Mouse (Mus musculus) gastrocnemius, adult 18-20 months (tissue): ENCODE measurements around the gene Acer2. TPM values are rescaled to one million over a fixed set of nuclear protein-coding genes. Genes with fewer than 3 reads are reported as not detected.
"Not testable (repeated sequence)": the region's sequence is repeated elsewhere in the genome, so short reads cannot be mapped to it uniquely, and the experiment has no call there.

Experiments used
- DNase-seq: peaks from one replicate; pipeline ENCODE4 v3.0.0; 2021; ENCODE audit warnings: low spot score
- long read RNA-seq, 2 experiments: library from polyadenylated mRNA; stranded (forward); transcript quantifications; one replicate each; pipeline ENCODE4 v2.0.0; 2021
- total RNA-seq, 2 experiments: library from RNA; stranded (reverse); gene quantifications; 2 replicates each; pipeline ENCODE4 v1.2.3; 2021

The Acer2 gene
- 1 to 10 TPM; 1.1 to 1.9 TPM for total RNA-seq
- long read RNA-seq, experiment 1 = 0 reads
- long read RNA-seq, experiment 2, full-length matches to known transcripts = 1 of 1 reads
- long read RNA-seq, experiment 2, partial matches to known transcripts = 0 of 1 reads
- long read RNA-seq, experiment 2, other reads (novel, unspliced or antisense) = 0 of 1 reads

GRCm38 (mm10) chr4:86874146-86874847 is at the start of gene Acer2:
Acer2 (plus strand) TSS chr4:86874396.
- peak; percentile 92 for DNase-seq

- no peak for DNase-seq
Observed at GRCm38 (mm10) chr4:86825143-86825542, 49.1 kb upstream of the Acer2 start.

- DNase-seq = no peak
Observed at GRCm38 (mm10) chr4:86831896-86832295, 42.3 kb upstream of the Acer2 start.

DNA sequence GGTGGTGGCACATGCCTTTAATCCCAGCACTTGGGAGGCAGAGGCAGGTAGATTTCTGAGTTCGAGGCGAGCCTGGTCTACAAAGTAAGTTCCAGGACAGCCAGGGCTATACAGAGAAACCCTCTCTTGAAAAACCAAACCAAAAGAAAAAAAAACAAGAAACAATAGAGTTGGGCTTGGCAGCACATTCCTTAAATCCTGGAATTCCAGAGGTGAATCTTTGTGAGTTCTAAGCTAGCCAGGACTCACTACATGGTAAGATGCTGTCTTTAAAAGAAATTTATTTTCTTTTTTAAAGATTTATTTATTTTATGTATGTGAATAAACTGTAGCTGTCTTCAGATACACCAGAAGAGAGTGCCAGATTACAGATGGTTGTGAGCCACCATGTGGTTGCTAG is 33.1 kb upstream of the Acer2 start:
- DNase-seq = not testable (repeated sequence)

- DNase-seq = peak; percentile 63
Observed at GRCm38 (mm10) chr4:86845384-86845783, 28.8 kb upstream of the Acer2 start.

GRCm38 (mm10) chr4:86847246-86847645 is 26.9 kb upstream of the Acer2 start:
- no peak for DNase-seq

GRCm38 (mm10) chr4:86851331-86851730 is 22.9 kb upstream of the Acer2 start:
- no peak for DNase-seq

DNA sequence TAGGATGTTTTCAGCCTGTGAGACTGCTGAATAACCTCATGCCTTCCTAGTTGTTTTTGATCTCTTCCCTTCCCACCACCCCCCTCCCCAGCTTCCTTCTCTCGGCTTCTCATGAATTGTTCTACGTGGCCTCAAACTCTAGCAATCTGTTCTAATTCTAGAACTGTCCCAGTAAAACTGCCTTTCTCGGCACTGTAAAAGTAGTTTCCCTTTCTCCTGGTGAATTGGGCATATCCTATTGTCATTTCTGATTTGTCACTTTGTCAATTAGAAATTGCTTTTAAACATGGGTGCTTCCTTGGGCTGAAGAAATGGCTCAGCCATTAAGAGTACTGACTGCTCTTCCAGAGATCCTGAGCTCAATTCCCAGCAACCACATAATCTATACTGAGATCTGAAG is 22.2 kb upstream of the Acer2 start:
- no peak for DNase-seq

DNA sequence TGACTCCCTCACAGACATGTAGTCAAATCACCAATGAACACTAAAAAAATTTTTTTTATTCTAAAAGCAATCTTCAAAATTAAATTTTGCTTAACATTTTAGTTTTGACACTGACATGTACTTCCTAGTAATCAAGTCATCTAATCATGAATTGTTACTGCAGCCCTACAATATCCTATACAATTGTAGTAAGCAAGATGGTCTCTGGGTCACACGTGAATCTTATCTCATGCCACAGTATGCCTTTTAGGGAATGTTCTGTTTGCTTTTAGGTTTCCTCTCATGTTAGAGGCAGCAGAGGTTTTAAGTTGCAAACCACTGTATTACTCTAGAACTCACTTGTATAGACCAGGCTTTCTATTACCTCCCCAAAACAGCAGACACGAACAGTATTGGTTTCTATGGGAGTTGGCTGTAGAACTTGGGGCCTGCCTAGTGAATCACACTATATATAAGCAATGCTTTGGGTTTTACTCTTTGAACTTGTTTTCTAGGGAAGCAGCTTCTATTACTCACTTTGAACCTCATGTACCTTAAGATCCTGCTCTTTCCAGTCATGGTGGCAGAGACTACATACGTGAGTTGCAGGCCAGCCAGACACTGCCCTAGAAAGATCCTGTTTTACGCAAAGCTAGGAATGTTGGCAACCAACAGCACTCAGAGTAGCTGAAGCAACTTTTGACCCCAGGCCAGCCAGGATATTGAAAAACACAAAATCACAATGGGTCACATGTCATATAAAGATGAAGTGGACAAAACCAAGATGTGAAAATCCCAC is 21.2 kb upstream of the Acer2 start:
- no peak for DNase-seq

DNA sequence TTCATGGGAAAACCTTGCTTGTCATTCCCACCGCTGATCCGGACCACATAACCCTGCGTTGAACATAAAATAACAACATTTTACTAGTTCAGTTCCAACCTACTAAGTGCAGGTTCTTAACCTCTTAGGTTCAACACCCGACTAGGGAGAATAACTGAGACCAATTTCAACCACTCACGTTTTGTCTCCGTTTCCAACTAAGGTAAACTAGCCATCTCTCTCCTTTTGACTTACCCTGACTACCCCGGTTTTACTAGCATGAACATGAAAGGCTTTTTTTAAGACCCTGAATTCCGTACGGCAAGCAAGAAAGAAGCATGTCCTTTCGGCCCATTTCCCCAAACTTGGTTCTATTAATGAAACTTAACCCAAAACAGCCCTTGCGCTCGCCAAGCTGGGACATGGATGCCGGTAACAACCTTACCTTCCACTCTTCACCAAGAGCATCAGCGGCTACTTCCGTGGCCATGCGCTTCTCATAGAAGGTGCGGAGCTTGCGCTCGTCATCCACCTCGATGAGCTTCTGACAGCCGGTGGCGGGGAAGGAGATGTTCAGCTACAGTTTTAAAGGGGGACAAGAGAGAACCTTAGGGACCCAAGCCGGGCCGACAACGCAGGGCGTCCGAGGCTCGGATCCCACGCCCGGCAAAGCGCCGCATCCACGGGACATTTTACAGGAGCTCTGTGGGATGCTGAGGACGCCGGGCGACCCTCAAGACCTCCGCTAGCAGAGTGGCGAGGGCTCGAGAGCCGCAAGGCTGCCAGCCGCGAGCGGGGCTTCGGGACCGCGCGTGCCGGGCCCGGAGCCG is 17.7 kb upstream of the Acer2 start:
- DNase-seq = peak; percentile 8

DNA sequence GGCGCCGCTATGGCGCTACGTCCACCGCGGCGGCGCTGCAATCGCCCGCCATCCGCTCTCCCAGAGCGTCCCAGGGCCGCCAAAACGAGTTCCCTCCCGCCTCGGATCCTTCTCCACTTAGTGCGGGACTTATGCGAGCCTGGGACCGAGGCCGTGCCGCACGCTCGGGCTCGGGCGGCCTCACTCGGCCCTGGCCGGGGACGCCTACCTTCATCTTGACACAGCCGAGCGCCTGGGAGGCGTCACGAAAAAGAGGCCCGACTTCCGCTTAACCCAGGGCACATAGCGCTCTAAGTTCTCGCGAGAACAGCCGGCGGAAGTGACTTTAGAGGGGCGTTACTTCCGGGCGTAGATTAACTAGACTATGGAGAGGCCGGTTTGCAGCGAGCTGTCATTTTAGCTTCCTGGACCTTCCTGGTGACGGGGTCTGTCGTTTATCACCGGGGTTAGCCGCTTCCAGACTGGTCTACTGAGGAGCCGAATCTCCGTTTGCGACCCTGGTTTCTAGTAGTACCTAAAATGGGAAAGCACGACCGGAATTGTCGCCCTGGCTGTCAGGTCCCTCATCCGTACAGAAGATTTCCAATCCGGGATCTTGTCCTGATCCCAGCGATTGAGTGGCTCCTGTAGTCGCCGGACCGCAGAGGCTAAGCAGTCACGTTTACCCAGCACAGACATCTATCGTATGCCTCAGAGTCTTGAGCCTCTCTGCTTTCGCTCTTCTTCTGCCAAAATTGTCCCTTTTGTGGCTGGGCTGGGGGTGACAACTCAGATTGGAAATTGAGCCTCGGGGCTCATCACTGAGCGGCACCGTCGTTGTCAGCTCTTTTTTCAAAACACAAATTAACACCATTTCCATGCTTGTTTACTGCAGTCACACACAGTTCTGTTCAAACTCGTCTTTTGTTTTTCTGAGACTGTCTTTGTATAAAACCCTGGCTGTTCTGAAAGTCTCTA is 16.8 kb upstream of the Acer2 start, which contains the start of gene Rps6:
TSS of gene Rps6 (minus strand) at position 300 of the 957 bp plus-strand sequence.
- DNase-seq = peak; percentile 98

GRCm38 (mm10) chr4:86858070-86858440 is 16.1 kb upstream of the Acer2 start:
- no peak for DNase-seq

DNA sequence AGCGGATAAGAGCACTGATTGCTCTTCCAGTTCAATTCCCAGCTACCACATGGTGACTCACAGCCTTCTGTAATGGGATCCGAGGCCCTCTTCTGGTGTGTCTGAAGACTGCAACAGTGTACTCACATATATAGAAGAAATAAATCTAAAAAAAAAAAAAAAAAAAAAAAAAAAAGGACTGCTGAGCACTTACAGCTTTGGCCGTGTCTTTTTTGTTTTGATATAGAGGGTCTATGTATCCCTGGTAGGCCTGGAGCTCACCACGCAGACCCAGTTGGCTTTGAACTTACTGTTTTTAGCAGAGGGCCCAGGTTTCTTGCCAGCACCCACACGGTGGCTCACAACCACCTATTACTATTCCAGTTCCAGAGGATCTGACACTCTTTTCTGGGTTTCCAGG is 10.1 kb upstream of the Acer2 start:
- DNase-seq = no peak

- DNase-seq = no peak
Observed at GRCm38 (mm10) chr4:86871988-86872387, 2.2 kb upstream of the Acer2 start.

DNA sequence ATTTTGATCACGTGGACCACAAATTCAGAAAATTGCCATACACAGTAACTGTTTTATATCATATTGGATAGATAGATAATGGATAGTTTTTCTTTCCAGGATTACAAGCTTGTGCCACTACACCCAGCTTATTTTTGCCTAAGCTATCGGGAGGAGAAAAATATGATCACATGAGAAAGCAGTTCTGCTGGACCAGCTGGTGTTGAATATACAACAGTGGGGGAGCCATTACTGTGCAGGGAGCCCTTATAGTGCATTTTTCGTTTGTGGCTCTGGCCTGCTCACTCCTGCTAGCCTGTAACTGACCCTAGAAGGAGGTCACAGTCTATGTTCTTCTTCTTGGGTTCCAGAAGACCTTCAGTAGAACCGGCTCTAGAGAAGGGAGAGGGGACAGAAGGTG is 1.1 kb upstream of the Acer2 start:
- no peak for DNase-seq

DNA sequence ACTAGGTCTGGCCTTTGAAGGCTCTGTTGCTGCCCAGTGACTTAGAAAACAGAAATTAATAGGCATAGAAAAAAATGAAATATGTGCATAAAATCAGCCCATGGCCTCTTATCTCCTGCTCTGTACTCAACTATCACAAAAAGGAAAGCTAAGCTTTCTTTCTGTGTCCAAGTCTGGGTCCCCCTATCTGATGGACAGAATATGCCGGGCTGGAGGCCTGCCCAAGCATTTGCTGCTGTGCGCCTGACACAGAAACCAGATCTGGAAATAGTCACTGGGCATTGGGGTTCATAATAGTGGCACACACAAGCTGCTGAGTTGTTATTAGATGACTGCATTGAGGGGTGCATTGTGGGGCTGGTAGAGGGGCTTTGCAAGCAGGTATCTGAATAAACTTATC is 5.3 kb downstream of the Acer2 start:
- no peak for DNase-seq

DNA sequence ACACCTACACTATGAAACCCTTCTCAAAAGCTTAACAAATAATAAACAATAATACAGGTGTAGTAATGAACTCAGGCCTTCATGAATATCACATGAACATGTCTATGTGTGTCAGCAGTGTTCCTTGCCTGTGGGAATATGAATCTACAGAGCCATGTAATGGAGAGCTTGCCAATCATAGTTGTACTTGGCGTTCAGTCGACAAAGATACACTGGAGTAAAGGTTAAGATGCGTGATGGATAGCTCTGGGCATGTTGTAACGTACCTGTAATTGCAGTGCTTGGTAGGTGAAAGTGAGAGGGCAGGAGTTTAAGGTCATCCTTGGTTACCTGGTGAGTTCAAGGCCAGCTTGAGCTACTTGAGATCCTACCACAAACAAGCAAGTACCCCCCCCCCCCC is 7.0 kb downstream of the Acer2 start:
- DNase-seq = no peak

- DNase-seq = no peak
Observed at GRCm38 (mm10) chr4:86882413-86882812, 8.2 kb downstream of the Acer2 start.

GRCm38 (mm10) chr4:86884945-86885344 is 10.7 kb downstream of the Acer2 start:
- DNase-seq = peak; percentile 36

DNA sequence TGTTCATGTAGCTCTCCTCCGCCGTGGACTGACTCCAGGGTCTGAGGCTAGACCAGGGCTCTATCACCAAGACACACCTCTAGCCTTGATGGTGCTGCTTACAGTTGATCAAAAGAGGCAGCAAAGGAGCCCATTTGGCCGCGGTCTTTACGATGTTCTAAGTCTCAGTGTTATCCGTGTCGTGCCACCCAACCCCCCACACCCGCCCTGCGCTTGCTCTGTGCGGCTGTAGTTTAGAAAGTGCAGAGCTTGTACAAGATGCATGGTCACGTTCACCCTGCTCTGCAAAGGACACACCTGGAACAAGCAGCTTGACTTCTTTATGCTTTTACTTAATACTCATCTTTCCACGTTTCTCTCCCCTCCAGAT is 11.6 kb downstream of the Acer2 start:
- no peak for DNase-seq
